Mouse (Mus musculus) neural tube, embryonic 10.5 days (tissue): ENCODE measurements around the gene Zfand6.

Experiments used
- DNase-seq: peaks from one replicate; pipeline ENCODE4 v3.0.0-alpha.2; 2017; ENCODE audit warnings: low spot score; ENCODE audit errors: extremely low spot score

Zfand6 gene

GRCm38 (mm10) chr7:84651303-84651986 is 38.3 kb downstream of the Zfand6 start:
- no peak for DNase-seq

GRCm38 (mm10) chr7:84649016-84649415 is 40.7 kb downstream of the Zfand6 start:
- DNase-seq = no peak

- no peak for DNase-seq
Observed at GRCm38 (mm10) chr7:84646256-84646655, 43.5 kb downstream of the Zfand6 start.

GRCm38 (mm10) chr7:84643270-84643998 is 46.3 kb downstream of the Zfand6 start:
- no peak for DNase-seq

GRCm38 (mm10) chr7:84642159-84642928 is 47.4 kb downstream of the Zfand6 start:
- DNase-seq = no peak

- DNase-seq = no peak
Observed at GRCm38 (mm10) chr7:84636939-84637338, 52.8 kb downstream of the Zfand6 start.

GRCm38 (mm10) chr7:84631878-84632277 is 57.9 kb downstream of the Zfand6 start:
- no peak for DNase-seq

GRCm38 (mm10) chr7:84623718-84624117 is 66.0 kb downstream of the Zfand6 start:
- DNase-seq = no peak

GRCm38 (mm10) chr7:84620956-84621355 is 68.8 kb downstream of the Zfand6 start:
- no peak for DNase-seq

- no peak for DNase-seq
Observed at GRCm38 (mm10) chr7:84618951-84619350, 70.8 kb downstream of the Zfand6 start.

GRCm38 (mm10) chr7:84612445-84612844 is 77.3 kb downstream of the Zfand6 start:
- no peak for DNase-seq

- DNase-seq = no peak
Observed at GRCm38 (mm10) chr7:84611609-84612008, 78.2 kb downstream of the Zfand6 start.

- DNase-seq = peak; percentile 39
Observed at GRCm38 (mm10) chr7:84606293-84606749, 83.4 kb downstream of the Zfand6 start, which contains the start of gene Fah. Fah (minus strand) TSS chr7:84606722.

- peak; percentile 49 for DNase-seq
Observed at GRCm38 (mm10) chr7:84605704-84606292, 84.0 kb downstream of the Zfand6 start.

- DNase-seq = peak; percentile 41
Observed at GRCm38 (mm10) chr7:84605033-84605687, 84.6 kb downstream of the Zfand6 start.

GRCm38 (mm10) chr7:84604501-84604900 is 85.3 kb downstream of the Zfand6 start:
- DNase-seq = peak; percentile 11

- peak; percentile 7 for DNase-seq
Observed at GRCm38 (mm10) chr7:84601331-84601730, 88.4 kb downstream of the Zfand6 start.

- no peak for DNase-seq
Observed at GRCm38 (mm10) chr7:84600631-84601030, 89.1 kb downstream of the Zfand6 start.

GRCm38 (mm10) chr7:84596633-84597032 is 93.1 kb downstream of the Zfand6 start:
- no peak for DNase-seq

- no peak for DNase-seq
Observed at GRCm38 (mm10) chr7:84596002-84596401, 93.8 kb downstream of the Zfand6 start.

GRCm38 (mm10) chr7:84594917-84595303 is 94.8 kb downstream of the Zfand6 start:
- DNase-seq = no peak
